Mouse (Mus musculus): Measurements from ENCODE around the gene Pecr.
A peak's percentile ranks its signal among the peaks of the same experiment; 100 is the strongest.

Gene Pecr

GRCm38 (mm10) chr1:72283992-72284485, at the start of gene Pecr, which contains the start of gene Tmem169:
Pecr (minus strand) TSS chr1:72284314.
Tmem169 (plus strand) TSS chr1:72284369.
- peak; percentile 93 for DNase-seq

- no peak for DNase-seq
These were observed 42.2 kb upstream of the Pecr start for GRCm38 (mm10) chr1:72326162-72326821.

- no peak for DNase-seq
These were observed 39.1 kb upstream of the Pecr start for GRCm38 (mm10) chr1:72323248-72323647.

GRCm38 (mm10) chr1:72320759-72321158, 36.6 kb upstream of the Pecr start:
- no peak for DNase-seq

- DNase-seq = no peak
These were observed 32.8 kb upstream of the Pecr start for GRCm38 (mm10) chr1:72316901-72317300.

GRCm38 (mm10) chr1:72316409-72316808, 32.3 kb upstream of the Pecr start:
- no peak for DNase-seq

- DNase-seq = no peak
These were observed 31.3 kb upstream of the Pecr start for GRCm38 (mm10) chr1:72315447-72315846.

GRCm38 (mm10) chr1:72313399-72314039, 29.4 kb upstream of the Pecr start:
- DNase-seq = no peak

GRCm38 (mm10) chr1:72312701-72313398, 28.7 kb upstream of the Pecr start:
- no peak for DNase-seq

- DNase-seq = no peak
These were observed 25.8 kb upstream of the Pecr start for GRCm38 (mm10) chr1:72309744-72310424.

- DNase-seq = no peak
These were observed 24.8 kb upstream of the Pecr start for GRCm38 (mm10) chr1:72308919-72309318.

GRCm38 (mm10) chr1:72307317-72307798, 23.2 kb upstream of the Pecr start, which contains the start of gene Xrcc5:
Xrcc5 (plus strand) TSS chr1:72307421.
- peak; percentile 90 for DNase-seq

- peak; percentile 34 for DNase-seq
These were observed 22.6 kb upstream of the Pecr start for GRCm38 (mm10) chr1:72306679-72307181.

GRCm38 (mm10) chr1:72306241-72306640, 22.1 kb upstream of the Pecr start:
- no peak for DNase-seq

- no peak for DNase-seq
These were observed 17.7 kb upstream of the Pecr start for GRCm38 (mm10) chr1:72301845-72302244.

GRCm38 (mm10) chr1:72295746-72296145, 11.6 kb upstream of the Pecr start:
- DNase-seq = no peak

- no peak for DNase-seq
These were observed 10.0 kb upstream of the Pecr start for GRCm38 (mm10) chr1:72293869-72294663.

- no peak for DNase-seq
These were observed 7.8 kb upstream of the Pecr start for GRCm38 (mm10) chr1:72291925-72292324.

- no peak for DNase-seq
These were observed 7.3 kb upstream of the Pecr start for GRCm38 (mm10) chr1:72291421-72291820.

GRCm38 (mm10) chr1:72290896-72291295, 6.8 kb upstream of the Pecr start:
- DNase-seq = no peak

- no peak for DNase-seq
These were observed 4.5 kb upstream of the Pecr start for GRCm38 (mm10) chr1:72288527-72289150.
